Mouse (Mus musculus) kidney, postnatal 25 days (tissue): ENCODE measurements around the gene Commd3.

Experiments used
- DNase-seq, 2 experiments: peaks; one replicate each; pipeline ENCODE4 v3.0.0; 2021; ENCODE audit warnings: mixed read lengths in 2 of 2

The Commd3 gene

DNA sequence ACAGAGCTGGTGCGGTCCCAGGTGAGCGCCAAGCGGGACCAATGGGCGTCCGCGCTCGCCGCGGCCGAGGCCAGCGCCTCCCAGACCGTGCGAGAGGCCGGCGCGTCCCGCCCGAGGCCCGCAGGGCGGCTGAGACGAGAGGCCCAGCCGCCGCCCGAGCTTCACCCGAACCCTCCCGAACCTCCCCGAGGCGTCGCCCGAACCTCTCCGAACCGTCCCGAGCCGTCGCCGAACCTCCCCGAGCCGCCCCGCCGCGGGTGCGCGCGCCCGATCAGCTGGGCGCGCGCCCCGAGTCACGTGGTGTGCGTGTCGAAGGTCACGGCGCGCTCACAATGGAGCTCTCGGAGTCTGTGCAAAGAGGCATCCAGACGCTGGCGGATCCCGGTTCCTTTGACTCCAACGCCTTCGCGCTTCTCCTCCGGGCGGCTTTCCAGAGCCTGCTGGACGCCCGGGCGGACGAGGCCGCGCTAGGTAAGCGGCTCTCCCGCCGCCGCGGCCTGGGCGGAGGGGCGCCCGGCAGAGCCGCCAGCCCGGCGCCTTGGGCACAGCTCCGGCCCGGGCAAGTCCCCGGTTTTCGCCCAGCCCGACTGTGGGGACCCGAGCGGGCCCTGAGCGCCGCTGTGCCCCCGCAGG lies at the start of gene Commd3:
Gene Commd3, plus strand, starts transcription at position 252 of the 633 bp plus-strand sequence.
- peak; percentile 94 to 95 for DNase-seq

DNA sequence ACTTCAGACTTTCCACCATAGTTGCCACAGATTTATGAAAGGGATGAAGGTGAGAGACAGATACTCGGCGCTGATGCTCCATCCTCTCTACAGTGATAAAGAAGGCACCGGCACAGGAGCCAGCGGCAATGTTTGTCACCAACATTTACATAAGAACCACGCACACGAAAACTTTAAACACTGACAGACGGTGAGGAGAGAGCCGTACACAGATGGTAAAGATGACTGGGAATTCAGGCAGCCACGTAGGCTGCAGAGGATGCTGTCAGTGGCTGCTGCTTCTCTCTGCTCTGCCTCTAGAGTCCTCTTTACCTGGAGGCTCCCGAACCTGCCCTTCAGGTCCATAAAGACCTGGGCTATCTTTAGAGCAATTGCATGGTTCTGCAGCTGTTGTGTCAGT lies 49.0 kb upstream of the Commd3 start:
- peak in 1 of 2 experiments; percentile 27 for DNase-seq

DNA sequence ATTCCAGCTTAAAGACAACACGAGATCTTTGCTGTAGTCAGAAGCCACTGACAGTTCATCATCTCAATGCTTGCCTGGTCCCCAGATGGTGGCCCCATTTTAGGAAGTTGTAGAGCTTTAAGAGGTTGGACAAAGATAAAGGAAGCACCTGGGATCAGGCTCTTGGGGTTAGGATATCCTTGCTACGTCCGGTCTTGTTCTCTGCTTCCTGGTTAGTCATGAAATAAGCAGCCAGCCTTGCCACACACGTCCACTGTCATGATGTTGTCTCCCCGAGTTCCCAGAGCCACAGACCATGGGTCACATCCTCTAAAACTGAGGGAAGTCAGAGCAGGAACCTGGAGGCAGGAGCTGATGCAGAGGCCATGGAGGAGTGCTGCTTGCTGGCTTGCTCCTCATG lies 41.6 kb upstream of the Commd3 start:
- no peak for DNase-seq

DNA sequence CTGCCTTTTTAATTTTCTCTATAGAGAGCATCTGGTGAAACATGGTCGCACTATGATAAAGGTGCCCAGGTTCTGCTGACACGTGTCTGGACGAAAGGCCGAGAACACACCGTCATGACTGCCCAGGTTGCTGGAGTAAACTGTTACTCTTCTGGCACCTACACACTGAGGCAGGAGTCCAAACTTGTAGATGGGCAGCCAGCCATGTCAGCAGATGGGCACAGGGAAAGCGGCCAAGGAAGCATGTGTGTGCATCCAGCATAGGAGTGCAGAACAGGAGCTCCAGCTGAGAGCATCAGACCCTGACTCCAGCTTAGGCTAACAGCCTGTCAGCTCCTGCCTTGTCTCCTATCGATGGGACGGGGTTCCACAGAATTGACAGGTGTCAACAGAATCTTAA lies 37.1 kb upstream of the Commd3 start:
- DNase-seq = peak; percentile 79 to 81

DNA sequence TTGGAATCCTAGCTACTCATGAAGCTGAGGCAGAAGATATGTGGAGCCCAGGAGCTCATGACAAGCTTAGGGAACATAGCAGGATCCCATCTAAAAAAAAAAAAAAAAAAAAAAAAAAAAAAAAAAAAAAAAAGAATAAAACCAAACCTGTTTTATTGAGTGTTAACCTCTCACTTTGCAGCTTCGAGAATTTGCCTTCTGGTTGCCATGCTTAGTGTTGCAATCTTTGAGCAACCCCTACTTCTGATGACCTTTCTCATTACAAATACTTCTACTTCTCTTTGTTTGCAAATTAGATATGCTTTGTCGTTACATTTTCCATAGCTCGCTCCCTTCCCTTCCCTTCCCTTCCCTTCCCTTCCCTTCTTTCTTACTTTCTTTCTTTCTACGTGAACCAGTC lies 23.6 kb upstream of the Commd3 start:
- no peak for DNase-seq

DNA sequence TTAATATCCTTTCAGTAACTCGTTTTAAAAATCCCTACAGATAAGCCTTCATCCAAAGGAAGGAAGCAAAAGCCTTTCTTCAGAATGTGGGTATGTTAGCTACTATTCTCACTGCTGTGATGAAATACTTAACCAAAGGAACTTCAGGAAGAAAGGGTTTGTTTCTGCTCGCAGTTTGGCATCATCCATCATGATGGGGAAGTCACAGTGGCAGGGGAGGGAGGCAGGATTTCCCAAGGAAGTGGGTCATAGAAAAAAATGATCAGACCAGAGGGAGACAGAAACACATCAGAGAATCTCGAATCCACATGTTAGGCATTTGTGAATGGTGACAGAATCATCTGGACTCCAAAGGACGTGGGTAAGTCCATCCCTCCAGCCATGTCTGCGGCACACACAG lies 17.4 kb upstream of the Commd3 start:
- peak in 1 of 2 experiments; percentile 18 for DNase-seq

DNA sequence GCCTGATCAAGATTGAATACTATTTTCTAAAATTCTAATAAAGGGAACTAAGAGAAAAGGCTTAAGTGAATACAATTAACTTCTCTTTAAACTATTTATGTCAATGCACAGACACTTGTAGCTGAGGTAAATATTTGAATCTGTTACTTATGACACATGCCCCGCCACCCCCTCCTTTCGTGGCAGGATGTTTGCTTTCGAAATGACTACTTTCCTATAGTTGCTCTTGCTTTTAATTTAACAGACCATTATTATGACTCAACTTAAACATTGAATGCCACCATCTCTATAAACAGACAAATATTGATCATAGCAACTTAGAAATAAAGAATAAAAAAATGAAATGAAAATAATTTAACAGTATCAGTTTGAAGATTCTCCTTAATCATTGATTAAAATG lies 8.2 kb upstream of the Commd3 start:
- DNase-seq = no peak

DNA sequence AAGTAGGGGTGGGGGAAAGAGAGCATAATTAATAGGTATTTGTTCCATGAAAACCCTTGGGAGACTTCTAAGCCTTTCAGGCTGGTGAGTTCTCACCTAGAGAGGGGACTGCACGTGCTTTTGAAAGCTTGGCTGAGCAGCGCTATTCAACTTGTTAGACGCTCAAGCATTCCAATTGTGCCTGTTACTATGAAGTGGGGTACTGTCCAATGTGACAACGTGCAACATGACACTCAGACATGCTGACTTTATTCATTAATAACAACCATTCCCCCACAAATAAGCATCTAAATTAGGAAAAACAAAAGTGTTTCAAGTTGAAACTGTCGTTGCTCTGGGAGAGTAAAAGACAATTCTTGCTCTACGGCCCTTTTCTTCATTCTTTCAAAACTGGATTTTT lies 1.1 kb upstream of the Commd3 start:
- DNase-seq = no peak

DNA sequence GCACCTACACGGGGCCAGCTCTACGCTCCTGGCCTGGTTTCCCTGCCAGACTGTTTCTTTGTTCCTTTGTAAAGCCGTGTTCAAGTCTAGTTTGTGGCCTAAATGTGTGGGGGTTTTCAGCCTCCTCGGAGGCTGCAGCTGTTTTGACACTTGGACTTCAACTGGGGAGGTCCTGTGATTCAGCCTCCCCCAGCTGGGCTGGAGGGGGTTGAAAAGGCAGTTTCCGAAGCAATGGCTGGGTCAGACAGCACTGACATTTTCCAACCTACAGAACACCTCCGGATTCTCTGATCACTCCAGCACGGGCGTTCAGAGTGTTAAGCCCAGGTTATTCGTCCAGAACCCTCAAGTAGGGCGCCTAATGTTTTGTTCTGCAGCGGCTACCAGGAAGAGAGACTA lies 581 bp downstream of the Commd3 start:
- peak; percentile 30 to 48 for DNase-seq

DNA sequence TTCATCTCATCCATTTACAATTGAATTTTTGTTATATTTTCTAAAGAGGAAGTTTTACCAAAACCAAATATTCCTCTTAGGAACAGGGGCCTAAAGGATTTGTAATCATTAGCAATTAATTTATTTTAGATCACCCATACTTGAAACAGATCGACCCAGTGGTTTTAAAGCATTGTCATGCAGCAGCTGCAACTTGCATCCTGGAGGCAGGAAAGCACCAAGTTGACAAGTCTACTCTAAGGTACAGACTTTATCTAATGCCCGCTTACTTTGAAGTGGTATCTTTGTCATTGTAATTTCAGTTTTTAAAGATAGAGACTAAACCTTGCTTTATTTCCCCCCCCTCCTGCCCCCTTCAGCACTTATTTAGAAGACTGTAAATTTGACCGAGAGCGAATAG lies 1.6 kb downstream of the Commd3 start:
- DNase-seq = no peak

DNA sequence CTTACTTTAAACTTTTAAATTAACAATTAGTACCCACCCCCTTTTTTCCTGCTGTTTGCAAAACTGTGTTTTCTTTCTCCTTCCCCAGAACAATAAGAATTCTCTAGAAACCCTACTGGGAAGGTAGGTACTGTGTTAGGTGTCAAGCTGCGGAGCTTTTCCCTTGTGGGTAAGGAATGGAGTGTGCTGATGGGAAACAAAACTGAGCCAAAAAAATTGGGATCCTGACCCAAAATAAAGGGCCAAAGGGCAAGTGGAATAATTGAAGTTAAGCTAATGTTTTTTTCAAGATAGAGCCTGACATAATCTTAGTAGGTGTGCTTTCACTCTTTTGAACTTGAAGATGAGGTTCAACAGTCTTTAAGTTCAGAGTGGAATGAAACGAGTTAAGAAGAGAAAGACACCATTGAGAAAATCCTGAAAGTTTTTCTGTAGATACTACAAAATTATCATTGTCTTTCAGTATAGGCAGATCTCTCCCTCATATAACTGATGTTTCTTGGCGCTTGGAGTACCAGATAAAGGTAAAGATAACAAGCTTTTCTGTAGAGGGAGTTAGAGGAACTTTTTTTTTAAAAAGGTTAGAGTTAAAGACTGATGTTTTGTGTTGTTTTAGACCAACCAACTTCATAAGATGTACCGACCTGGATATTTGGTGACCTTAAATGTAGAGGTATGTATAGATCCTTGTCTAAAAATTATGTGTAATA lies 2.2 kb downstream of the Commd3 start:
- DNase-seq = no peak

DNA sequence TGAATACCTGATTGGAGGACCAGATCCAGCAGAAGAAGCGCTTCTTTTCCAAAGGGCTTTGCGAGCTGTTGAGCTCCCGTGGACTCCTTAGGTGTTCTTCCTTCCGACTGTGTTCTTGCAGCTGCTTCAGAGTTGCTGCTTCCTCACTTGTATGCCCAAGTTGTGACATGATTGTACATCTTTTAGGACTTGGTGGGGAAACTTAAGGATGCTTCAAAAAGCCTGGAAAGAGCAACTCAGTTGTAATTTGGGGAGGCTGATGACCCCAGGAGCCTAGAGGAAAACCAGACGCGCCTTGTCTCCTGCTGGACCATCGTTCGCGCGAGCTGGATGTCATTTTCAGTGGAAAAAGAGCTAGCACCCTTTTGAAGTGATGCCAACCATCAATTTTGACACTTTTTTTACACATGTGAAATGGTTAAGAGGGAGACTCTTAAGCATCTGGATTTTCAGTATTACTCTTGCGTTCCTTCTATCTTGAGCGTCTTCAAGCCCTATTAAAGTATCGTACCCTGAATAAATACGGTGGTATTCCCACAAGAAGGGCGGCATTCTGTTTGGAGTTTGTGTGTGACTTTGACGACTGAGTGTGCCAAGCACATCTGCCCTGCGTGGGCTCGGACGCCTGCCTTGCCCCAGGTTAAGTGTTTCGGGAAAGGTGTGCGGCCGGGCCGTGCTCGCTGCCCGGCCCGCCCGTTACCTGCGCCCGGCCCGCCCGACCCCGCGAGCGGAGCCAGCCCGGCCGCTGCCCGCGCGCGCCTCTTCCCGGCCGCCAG lies 3.7 kb downstream of the Commd3 start:
- DNase-seq = no peak

DNA sequence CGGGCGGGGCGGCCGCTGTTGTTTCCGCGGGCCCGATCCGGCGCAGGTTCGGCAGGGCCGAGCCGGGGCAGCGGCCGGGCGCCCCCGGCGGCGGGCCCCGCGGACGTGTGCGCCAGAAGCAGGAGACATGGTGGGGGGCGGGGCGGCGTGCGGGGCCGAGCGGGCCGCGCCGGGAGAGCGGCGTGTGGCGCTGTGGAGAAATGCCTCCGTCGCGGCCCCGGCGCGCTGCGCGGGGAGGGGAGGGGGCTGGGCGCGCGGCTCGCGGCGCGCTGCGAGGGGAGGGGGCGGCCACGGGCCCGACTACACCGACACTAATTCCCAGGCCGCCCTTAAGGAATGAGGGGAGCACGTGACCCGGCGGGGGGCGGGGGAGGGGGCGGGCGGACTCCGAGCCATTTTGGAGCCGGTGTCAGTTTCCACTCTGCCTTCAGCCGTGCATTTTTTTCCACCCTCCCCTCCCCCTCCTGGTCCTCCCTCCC lies 4.3 kb downstream of the Commd3 start:
- peak; percentile 87 to 92 for DNase-seq

DNA sequence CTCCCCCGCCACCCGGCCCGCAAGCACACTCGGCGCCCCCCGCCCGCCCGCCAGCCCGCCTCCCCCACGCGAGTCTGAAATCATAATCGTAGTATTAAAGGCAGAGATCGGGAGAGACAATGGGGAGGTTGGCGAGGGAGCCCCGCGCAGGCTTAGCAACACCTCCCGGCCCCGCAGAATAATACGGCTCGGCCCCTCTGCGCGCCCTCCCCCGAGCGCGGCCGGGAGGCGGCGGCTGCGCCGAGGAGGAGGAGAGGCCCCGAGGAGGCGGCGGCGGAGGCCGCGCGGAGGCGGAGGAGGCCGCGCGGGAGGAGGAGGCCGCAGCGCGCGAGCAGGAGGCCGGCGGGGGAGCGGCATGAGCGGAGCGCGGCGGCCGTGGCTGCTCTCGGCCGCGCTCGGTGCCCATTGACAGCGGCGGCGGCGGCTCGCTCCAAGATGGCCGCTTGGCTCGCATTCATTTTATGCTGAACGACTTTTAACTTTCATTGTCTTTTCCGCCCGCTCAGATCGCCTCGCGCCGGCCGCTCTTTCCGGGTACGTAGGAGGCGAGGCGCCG lies 4.8 kb downstream of the Commd3 start, which contains the start of gene Bmi1:
Gene Bmi1, plus strand, starts transcription at position 83 of the 556 bp plus-strand sequence.
- peak in 1 of 2 experiments; percentile 87 for DNase-seq

DNA sequence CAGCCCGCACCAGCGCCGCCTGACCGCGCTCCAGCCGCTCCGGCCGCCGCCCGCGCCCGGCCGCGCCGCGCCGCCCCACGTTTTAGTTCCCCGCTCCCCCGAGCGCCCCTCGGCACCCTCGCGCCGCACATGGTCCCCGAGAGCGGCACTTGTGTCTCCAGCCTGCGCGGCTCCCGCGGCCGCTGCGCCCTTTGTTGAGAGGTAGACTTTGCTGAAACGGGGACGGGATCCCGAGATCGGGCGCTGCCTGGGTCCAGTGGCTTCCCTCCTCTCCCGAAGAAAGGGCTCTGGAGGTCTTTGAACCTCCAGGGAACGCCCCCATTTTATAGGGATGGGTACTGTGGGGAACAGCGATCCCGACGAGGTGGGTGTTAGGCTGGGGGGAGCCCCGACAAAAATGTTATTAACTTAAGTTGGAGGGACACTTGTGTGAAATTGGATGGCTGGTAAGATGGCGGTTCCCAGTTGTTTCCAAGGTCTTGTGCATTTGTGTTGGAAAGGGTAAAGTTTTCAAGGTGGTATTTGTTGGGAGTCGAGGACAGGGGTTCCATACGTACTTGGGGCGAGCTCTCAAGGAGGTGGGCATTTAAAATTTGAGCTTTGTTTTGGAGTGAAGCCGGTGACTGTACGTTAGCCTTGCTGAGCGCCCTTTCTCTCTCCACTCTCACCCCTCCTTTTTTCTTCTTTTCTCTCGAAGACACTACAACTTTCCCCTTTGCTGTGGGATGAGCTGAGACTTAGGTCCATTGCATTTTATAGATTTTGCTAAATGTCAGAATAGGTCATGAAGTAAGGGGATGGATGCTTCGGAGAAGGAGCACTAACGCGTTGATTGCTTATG lies 5.7 kb downstream of the Commd3 start:
- DNase-seq = peak; percentile 48 to 70

DNA sequence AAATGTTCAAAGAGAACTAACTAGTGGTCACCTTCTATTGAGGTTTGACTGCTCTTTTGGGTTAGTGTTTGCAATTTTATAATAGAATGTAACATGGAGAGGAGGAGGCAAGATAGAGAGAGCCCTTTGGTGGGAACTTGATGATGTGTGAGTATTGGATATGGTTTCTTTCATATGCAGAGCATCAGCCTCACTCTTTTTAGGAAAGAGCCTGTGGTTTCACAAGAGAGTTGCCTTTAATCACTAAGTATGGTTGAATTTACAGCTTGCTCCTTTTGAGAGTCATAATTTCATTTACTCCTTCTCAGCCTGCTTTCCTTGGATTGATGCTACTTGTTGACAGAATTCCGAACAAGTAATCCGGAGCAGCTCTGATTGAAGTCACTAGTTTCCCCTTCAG lies 7.5 kb downstream of the Commd3 start:
- no peak for DNase-seq

DNA sequence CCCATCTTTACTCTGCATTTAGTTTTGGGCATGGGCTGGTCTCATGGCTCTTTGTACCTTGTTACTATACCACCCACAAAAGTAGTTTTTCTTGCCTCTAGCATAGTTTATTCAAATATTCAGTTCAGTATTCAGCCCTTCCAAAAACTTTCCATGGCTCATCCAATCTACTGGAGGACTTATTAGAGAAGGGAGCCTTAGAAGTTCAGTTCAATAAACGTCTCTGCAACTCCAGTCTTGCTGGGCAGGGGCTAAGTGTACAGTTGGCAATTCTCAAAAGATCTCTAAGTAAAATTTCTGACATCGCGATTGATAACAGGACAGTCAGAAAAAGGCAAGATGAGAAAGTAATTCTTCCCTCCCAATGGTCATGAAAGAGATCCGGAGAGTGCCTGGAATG lies 8.3 kb downstream of the Commd3 start:
- no peak for DNase-seq

DNA sequence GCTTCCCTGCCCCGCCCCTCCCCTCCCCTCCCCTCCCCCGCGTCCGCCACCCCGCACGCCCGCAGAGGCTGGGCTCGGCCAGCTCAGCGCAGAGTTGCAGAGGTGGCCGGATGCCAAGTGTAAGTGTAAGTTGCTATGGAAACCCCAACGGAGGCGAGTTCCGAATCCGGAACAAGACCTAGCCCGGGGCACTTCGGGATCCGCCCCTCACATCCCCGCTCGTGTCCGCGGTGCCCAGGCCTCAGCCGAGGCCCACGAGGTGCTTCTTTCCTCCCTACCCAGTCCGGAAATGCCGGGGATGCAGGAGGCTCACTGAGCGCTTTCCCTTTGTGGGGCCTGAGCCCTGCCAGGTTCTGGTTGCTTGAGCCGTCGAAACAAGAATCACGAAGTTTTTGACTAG lies 8.8 kb downstream of the Commd3 start:
- DNase-seq = peak; percentile 78 to 84

DNA sequence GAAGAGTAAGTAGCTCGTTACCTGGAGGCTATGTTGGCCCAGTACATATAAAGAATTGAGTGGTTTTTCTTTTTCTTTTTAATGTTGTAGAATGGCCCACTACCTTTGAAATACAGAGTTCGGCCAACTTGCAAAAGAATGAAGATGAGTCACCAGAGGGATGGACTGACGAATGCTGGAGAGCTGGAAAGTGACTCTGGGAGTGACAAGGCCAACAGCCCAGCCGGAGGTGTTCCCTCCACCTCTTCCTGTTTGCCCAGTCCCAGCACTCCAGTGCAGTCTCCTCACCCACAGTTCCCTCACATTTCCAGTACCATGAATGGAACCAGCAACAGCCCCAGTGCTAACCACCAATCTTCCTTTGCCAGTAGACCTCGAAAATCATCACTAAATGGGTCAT lies 11.9 kb downstream of the Commd3 start:
- DNase-seq = no peak

DNA sequence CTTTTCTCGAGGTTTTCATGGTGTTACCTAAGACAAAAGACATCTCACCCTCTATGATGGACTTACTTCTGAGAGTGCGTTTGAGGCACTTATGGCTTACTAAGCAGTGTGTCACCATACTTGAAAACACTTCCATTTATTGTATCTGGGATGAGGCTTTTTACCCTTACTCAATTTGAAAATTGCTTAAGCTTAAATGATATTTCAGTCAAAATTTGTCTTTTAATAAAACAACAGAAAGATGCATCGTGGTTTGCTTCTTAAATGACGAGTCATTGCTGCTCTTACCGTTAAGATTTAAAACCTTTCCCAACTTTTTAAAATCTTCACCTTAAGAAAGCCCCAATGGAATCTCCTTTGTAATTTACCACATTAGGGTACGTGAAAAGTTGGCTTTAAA lies 14.2 kb downstream of the Commd3 start:
- DNase-seq = no peak

DNA sequence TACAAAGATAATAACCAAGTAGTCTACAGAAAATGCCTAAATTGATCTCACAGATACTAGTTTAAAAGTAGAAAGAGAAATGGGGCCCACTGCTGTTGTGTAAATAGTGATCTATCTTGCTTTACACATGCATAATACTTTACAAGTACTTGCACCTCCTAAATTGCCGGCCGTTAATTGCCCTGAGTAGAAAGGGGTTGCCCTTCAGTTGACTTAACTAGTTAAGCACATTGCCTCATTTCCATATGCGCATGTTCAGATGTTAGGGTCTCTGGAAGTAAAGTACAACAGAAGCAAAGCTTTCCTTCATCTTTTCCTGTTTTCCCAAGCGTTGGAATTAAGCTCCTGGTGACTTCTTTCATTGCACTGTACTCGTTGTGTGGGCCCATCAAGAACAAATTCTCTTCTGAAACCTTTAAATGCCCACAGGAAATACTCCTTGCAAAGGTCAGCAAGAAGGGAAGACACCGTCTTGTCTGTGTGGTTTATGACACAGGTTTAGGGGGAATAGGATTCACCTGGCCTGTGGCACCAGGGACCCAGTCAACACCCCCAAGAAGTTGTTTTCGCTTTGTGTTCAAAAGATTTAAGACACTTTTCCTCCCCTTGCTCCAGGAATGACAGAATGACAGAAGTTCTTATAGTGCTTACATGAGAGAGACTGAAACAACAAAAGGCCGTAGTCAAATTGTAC lies 14.8 kb downstream of the Commd3 start:
- no peak for DNase-seq

DNA sequence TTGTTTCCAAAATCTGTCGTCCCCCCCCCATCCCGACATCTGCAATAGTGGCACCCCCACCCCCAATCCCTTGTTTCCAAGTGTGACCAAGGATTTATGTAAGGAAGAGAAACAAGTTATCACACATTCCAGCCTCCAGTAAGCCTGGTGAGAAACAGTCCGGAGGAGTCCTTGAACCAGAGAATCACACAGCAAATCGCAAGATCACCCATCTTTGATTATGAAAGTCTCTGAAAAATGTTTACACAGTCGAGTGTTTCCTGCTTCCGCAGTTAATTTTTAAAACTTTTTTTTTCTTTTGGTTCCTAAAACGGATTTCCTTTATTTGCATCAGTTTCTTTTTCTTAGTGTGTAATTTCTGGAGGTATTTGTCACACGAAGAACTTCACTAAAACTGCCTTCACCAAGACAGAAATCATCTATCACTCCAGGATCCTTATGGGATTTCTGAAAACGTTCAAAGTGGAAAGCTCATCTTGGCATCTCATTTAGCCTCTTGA lies 15.5 kb downstream of the Commd3 start:
- DNase-seq = no peak
